Mouse (Mus musculus): ENCODE data around the gene Tmed4. TPM values are rescaled to one million over a fixed set of nuclear protein-coding genes. Genes with fewer than 3 reads are reported as not detected.

The Tmed4 gene
- total RNA-seq, 1 experiment from 2014 or later: 37.5 TPM

Other genes starting within 250 kb of the Tmed4 start
- 1.9 and 2.0 TPM in 2 replicates for gene Camk2b, start 208.5 kb downstream of the Tmed4 start, total RNA-seq (2017)
- gene A730071L15Rik, start 74.8 kb downstream of the Tmed4 start, total RNA-seq (2017): 0.78 and 1.8 TPM in 2 replicates
- gene Nudcd3, start 74.5 kb downstream of the Tmed4 start, total RNA-seq (2017): 33.6 and 39.7 TPM in 2 replicates
- not detected in 2 replicates for gene Npc1l1, start 44.7 kb downstream of the Tmed4 start, total RNA-seq (2017)
- 40.9 and 43.2 TPM in 2 replicates for gene Ddx56, start 7.1 kb downstream of the Tmed4 start, total RNA-seq (2017)
- gene Ogdh, start 16.8 kb upstream of the Tmed4 start, total RNA-seq (2017): 95.6 and 111 TPM in 2 replicates
- 9.6 and 17.1 TPM in 2 replicates for gene Zmiz2, start 114.2 kb upstream of the Tmed4 start, total RNA-seq (2017)
- gene Ppia, start 140.6 kb upstream of the Tmed4 start, total RNA-seq (2017): 2,015 and 2,091 TPM in 2 replicates
- gene H2afv, start 169.6 kb upstream of the Tmed4 start, total RNA-seq (2017): 88.8 and 129 TPM in 2 replicates
- 65.8 and 78.7 TPM in 2 replicates for gene Purb, start 201.0 kb upstream of the Tmed4 start, total RNA-seq (2017)
- gene Myo1g, start 246.1 kb upstream of the Tmed4 start, total RNA-seq (2017): 27.1 and 38.1 TPM in 2 replicates